Mouse (Mus musculus): ENCODE measurements at regions not wholly inside any gene's neighbourhood (a gene's known extent, or its start where the extent isn't known, plus 50 kb on each side); places are given as distances from the start of the nearest gene placed in this dataset.

- no peak for DNase-seq
These were observed 157.2 kb upstream of the Gje1 start for GRCm38 (mm10) chr10:14875216-14875615.

- no peak for DNase-seq
These were observed 143.2 kb upstream of the Gje1 start for GRCm38 (mm10) chr10:14861241-14861640.

- DNase-seq = no peak
These were observed 142.2 kb upstream of the Gje1 start for GRCm38 (mm10) chr10:14860126-14860638.

- peak; percentile 43 for DNase-seq
These were observed 128.6 kb upstream of the Gje1 start for GRCm38 (mm10) chr10:14846601-14847000.

- DNase-seq = no peak
These were observed 127.0 kb upstream of the Gje1 start for GRCm38 (mm10) chr10:14845058-14845457.

Data from adrenal gland, postnatal 10 days (tissue).